ENCODE assay signal across 9 mouse cellular contexts in the genomic region with DNA sequence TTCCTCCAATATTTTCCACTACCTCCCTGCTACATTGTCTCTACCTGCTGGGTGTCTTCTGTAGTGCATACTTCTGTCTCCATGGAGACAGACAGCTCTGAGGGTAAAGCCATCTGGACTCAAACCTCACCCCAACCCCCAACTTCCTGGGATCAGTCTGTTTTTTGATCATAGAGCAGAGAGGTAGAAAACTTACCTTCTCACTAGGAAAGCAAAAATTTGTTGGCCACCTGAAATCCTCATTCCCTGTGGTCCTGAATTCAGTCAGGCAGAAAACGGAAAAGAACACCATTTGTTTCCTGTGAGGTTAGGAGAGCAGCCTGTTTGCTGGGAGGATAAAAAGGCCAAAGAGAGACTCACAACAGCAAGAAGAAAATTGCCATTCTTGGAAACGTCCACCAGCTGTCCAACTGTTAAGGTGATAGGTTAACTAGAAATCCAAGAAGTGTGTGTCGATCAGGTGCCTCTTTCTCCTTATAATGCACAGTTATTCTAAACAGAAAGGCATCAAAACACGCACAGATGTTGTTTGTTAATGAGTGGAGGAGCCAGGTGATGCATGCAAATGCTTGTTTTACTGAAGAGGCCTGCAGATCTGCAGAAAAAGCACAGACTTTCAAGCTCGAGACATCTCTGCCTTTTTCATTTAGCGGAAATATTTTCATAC.
DNase-seq lines count a peak whose midpoint lies in the region; ATAC-seq lines count a peak whose summit lies in the region.
"Had no signal": no experiment of that assay in that cellular context is flagged by ENCODE, and none has a peak within 500 bp of the region (broad histone marks: within the 10 kb centered on the region; RNA-seq: fewer than 3 reads in every experiment).

No protein-coding gene starts in this region.

- no peaks in the 10 kb centered on the region for H3K27me3 ChIP-seq in hindbrain, embryonic 11.5 days (ENCODE audit: control insufficient read depth, insufficient read depth, low read length)
- H3K27me3 ChIP-seq in hindbrain, embryonic 10.5 days (ENCODE audit: insufficient read depth, poor library complexity, severe bottlenecking), result no peaks in the 10 kb centered on the region
- H3K27me3 ChIP-seq in forebrain, embryonic 16.5 days (replicated peaks; ENCODE audit: control insufficient read depth, insufficient read depth, low read length), result no peaks in the 10 kb centered on the region
- H3K27me3 ChIP-seq in midbrain, embryonic 12.5 days, result no peaks in the 10 kb centered on the region

- WGBS in hindbrain, embryonic 11.5 days, result 60% methylated on average over 6 of the region's 6 CpGs
- 61% methylated on average over 6 of the region's 6 CpGs for WGBS in hindbrain, embryonic 10.5 days
- 31% methylated on average over 6 of the region's 6 CpGs for WGBS in forebrain, embryonic 16.5 days
- WGBS in midbrain, embryonic 12.5 days, result 57% methylated on average over 6 of the region's 6 CpGs

- no peaks in the 10 kb centered on the region for H3K36me3 ChIP-seq in hindbrain, embryonic 11.5 days (ENCODE audit: control insufficient read depth, insufficient read depth, low read length)
- no peaks in the 10 kb centered on the region for H3K36me3 ChIP-seq in hindbrain, embryonic 10.5 days
- H3K36me3 ChIP-seq in forebrain, embryonic 16.5 days (ENCODE audit: control insufficient read depth, insufficient read depth), result no peaks in the 10 kb centered on the region
- no peaks in the 10 kb centered on the region for H3K36me3 ChIP-seq in midbrain, embryonic 12.5 days

- no peak for ATAC-seq in hindbrain, embryonic 11.5 days (ENCODE audit: low FRiP score)
- ATAC-seq in forebrain, embryonic 16.5 days, result peak; percentile 78
- 0 out of 2 replicates have a peak, but pooled peaks have one; percentile 56 for ATAC-seq in midbrain, embryonic 12.5 days (ENCODE audit: low FRiP score, low read depth)

- no peak overlapping the region for H3K4me2 ChIP-seq in hindbrain, embryonic 11.5 days (replicated peaks; ENCODE audit: low read depth, low read length)
- H3K4me2 ChIP-seq in forebrain, embryonic 16.5 days (ENCODE audit: low read length), result no peak overlapping the region
- H3K4me2 ChIP-seq in midbrain, embryonic 12.5 days (replicated peaks), result no peak overlapping the region

- no peaks in the 10 kb centered on the region for H3K4me1 ChIP-seq in hindbrain, embryonic 11.5 days (replicated peaks; ENCODE audit: control insufficient read depth, insufficient read depth, low read length)
- peaks cover 7% of the 10 kb centered on the region for H3K4me1 ChIP-seq in hindbrain, embryonic 10.5 days (replicated peaks)
- H3K4me1 ChIP-seq in forebrain, embryonic 16.5 days (replicated peaks; ENCODE audit: control insufficient read depth, insufficient read depth, low read length), result peaks cover 18% of the 10 kb centered on the region
- peaks cover 8% of the 10 kb centered on the region; the same call in 1 of the 2 replicates for H3K4me1 ChIP-seq in midbrain, embryonic 12.5 days

- H3K9me3 ChIP-seq in hindbrain, embryonic 11.5 days (ENCODE audit: control insufficient read depth, low read length), result no peaks in the 10 kb centered on the region
- no peaks in the 10 kb centered on the region for H3K9me3 ChIP-seq in hindbrain, embryonic 10.5 days
- no peaks in the 10 kb centered on the region for H3K9me3 ChIP-seq in forebrain, embryonic 16.5 days (ENCODE audit: control insufficient read depth, low read length)
- H3K9me3 ChIP-seq in midbrain, embryonic 12.5 days, result no peaks in the 10 kb centered on the region

- no peak overlapping the region for H3K27ac ChIP-seq in hindbrain, embryonic 11.5 days (ENCODE audit: low read depth, low read length)
- no peak overlapping the region for H3K27ac ChIP-seq in hindbrain, embryonic 10.5 days
- H3K27ac ChIP-seq in forebrain, embryonic 16.5 days (ENCODE audit: low read length), result peak overlapping the region; percentile 76
- H3K27ac ChIP-seq in midbrain, embryonic 12.5 days (replicated peaks), result no peak overlapping the region; the same call in 1 of the 2 replicates

- no peak overlapping the region for H3K9ac ChIP-seq in hindbrain, embryonic 11.5 days (ENCODE audit: low read depth, low read length)
- H3K9ac ChIP-seq in forebrain, embryonic 16.5 days (replicated peaks; ENCODE audit: low read depth, low read length), result no peak overlapping the region
- no peak overlapping the region for H3K9ac ChIP-seq in midbrain, embryonic 12.5 days (replicated peaks)

- no peak overlapping the region for H3K4me3 ChIP-seq in hindbrain, embryonic 11.5 days (ENCODE audit: low read depth, low read length)
- H3K4me3 ChIP-seq in hindbrain, embryonic 10.5 days, result no peak overlapping the region
- no peak overlapping the region for H3K4me3 ChIP-seq in forebrain, embryonic 16.5 days (replicated peaks; ENCODE audit: low read length)
- no peak overlapping the region for H3K4me3 ChIP-seq in midbrain, embryonic 12.5 days

- peak; percentile 14 for DNase-seq in hindbrain, embryonic 11.5 days (ENCODE audit: low spot score)
- DNase-seq in hindbrain, embryonic 10.5 days (ENCODE audit: low spot score), result no peak
- peak; percentile 83 to 87 for DNase-seq in cerebellum, postnatal 10 days
- DNase-seq in lung, postnatal 4 days, result no peak
- no peak for DNase-seq in thymus, postnatal 14 days
- DNase-seq in kidney, postnatal 14 days, result no peak
- DNase-seq: lung, adult 18-20 months had no signal

Comparison
In these comparisons a context has a peak if more than half of its experiments do, and no peak if none do; other contexts are left out.
1. DNase-seq: peak in hindbrain, embryonic 11.5 days (single experiment) and cerebellum, postnatal 10 days (2 of 2); none in hindbrain, embryonic 10.5 days (single experiment), lung, postnatal 4 days (0 of 2), thymus, postnatal 14 days (single experiment) and kidney, postnatal 14 days (single experiment).